Mouse (Mus musculus) retina, adult 2 months (tissue): ENCODE measurements at regions not wholly inside any gene's neighbourhood (a gene's known extent, or its start where the extent isn't known, plus 50 kb on each side); places are given as distances from the start of the nearest gene placed in this dataset.

Source experiments
- DNase-seq: peaks from one replicate; pipeline ENCODE4 v3.0.0-alpha.2; 2012; ENCODE audit warnings: low read depth, low spot score

DNA sequence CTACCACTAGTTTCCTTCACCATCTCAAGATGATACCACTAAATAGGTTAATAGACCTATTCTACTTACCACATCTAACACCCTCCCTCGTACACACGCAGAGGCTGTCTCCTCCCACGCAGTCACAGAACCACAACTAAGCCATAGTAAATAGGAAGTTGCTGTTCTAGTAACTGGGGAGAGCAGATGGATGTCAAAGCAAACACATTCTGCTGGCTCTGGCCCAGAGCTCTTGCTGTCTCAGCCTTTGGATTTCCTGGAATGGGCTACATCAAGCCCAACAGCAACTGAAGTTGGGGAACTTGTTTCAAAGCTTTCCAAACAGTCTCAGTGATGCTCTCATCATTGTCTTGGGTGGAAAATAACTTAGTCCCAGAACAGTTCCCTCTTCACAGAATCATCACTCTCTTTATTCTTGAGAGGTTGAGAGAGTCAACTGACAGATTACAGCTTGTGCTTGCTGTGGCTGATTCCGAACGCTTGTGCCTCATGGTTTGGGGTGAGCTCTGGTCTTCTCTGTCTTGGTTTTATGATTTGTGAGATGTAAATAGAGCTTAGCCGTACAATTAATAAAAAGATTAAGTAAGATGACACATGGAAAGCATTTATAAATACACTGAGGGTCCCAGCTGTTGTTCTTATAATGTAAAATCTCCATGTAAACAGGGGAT lies 538.5 kb upstream of the Klf4 start:
- DNase-seq = no peak

DNA sequence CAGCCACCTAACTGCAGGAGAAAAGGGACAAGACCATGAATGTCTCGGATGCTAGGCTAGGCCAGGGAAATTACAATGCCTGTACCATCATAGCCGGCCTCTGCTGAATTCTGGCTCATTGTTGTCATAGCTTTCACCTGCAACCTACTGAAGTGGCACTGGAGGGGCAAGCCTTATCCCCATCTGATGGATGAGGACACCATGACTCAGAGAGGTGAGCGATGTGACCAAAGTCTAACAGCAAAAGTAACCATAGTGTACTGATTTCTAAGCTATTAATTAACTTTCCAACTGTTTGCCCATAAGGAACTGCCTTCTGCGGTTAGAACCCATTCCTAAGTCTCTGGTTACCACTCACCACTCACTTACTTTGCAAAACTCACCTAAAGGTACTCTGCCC lies 536.6 kb upstream of the Klf4 start:
- DNase-seq = no peak

DNA sequence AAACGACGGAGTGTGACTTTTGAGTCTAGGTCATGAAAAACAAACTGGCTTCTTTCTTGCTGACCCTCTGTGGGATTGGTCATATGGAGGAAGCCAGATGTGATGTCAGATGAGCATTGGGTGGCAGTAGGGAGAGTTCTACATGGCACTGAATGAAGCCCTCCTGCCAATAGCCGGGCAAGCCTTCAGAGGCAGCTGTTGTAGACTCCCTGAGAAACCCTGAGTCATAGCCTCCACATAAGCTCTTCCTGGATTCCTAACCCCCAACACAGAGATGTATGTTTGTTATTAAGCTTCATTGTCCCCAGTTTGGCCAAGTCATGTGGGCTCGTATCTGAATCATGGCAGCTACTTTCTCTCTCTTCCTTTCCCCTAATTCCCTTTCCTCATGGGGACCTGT lies 532.4 kb upstream of the Klf4 start:
- no peak for DNase-seq

GRCm38 (mm10) chr4:56051792-56052380 lies 519.6 kb upstream of the Klf4 start:
- DNase-seq = no peak

GRCm38 (mm10) chr4:56039327-56039726 lies 507.1 kb upstream of the Klf4 start:
- DNase-seq = no peak

DNA sequence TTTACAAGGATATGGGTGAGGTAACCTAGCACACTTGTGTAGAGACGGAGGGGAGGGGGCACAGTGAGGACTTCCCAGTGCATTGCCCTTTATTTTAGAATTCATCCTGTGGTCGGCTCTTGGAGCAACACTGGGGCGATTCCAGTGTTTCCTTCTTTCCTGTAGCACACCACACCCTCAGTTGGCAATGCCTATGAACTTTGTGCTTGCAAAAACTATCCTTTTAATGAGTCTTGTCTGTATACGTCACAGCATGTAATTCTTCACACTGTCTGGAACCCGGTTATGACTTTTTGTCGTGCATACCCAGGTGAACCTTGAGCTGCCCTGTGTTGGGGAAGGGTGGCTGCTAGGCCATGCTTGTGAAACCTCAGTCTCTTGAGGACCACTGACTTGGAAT lies 504.1 kb upstream of the Klf4 start:
- DNase-seq = no peak

DNA sequence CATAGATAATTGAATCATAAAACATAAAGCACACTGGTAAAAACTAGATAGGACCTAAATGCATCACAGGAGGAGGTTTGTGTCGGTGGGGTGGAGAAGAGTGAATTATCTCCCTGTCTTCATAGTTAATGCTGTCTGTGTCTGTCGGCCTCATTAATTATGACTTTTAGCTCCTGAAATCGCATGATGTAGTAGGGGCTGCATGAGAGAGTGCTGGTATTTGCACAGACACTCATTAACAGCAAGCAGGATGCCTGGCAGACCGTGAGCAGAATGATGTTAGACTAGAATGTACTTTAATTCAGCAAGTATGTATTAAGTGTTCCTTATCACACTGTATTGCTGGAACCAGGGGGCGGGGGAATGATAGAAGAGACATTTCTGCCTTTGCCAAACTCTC lies 503.3 kb upstream of the Klf4 start:
- DNase-seq = no peak

DNA sequence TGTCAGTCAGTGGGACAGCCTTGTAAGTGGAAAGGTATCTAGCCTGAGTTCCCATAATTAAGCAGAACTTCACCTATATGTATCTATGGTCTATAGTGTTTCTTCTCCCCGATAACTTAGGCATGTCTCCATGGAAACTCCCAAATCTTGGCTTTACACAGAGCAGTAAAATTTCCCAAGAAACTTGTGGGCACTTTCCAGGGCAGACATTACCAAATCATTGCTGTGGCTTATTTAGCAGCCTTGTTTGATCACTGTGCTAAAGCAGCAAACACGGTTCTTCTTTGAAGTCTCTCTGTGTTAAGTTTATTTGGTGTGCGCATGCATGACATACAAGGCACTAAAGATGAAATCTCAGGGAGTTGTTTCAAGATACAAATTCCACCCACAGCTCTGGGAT lies 496.2 kb upstream of the Klf4 start:
- DNase-seq = no peak

GRCm38 (mm10) chr4:56027258-56027657 lies 495.0 kb upstream of the Klf4 start:
- no peak for DNase-seq

- DNase-seq = no peak
Observed at GRCm38 (mm10) chr4:56024478-56024877, 492.2 kb upstream of the Klf4 start.

DNA sequence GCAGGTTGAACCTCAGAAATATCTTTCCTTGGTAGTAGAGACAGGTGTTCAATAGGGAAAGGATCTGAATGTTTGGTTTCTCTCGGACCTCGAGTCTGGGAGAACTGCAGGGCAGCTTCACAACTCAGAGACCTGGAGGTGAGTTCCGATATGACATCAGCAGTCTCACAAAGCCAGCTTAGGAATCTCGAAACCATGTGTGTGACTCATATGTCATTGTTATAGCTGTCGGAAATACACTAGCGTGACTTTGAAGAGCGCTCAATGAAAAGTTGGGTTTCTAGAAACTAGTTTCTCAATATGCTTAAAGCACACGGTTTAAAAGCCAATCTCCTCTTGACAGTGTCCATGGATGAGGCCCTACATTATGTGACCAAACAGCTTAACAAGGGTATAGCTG lies 485.9 kb upstream of the Klf4 start:
- DNase-seq = no peak

GRCm38 (mm10) chr4:56015481-56015880 lies 483.2 kb upstream of the Klf4 start:
- no peak for DNase-seq

DNA sequence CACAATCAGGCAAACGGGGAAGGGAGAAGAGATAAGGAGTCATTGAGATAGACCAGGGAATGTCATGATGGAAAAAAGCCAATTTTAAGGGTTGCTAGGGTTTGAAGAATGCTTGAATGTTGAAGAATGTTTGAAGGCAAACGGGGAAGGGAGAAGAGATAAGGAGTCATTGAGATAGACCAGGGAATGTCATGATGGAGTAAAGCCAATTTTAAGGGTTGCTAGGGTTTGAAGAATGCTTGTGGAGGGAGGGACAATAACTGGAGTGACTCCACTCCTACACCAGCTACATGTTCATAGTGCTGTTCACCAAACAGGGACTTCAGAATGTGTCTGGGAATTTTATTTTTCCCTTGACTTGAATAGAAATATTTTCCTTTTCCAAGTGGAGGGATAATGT lies 476.0 kb upstream of the Klf4 start:
- DNase-seq = no peak

DNA sequence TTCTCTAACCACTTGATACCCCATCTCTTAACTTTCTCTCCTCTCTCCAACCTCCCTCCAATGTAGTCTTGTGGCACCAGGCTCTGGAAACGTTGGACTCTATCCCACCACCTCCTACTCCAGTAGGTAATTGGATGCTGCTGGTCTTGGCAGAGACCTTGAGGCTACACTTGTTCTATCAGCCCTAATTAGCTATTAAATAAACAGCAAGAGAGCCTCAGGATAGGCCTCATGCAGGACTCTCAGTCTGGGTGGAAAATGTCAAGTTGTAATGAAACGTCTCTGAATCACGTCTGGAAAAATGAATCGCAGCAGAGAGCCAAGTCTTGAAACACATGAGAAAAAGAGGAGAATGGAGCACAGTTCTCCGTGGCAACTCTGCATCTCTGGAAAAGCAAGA lies 472.0 kb upstream of the Klf4 start:
- no peak for DNase-seq

DNA sequence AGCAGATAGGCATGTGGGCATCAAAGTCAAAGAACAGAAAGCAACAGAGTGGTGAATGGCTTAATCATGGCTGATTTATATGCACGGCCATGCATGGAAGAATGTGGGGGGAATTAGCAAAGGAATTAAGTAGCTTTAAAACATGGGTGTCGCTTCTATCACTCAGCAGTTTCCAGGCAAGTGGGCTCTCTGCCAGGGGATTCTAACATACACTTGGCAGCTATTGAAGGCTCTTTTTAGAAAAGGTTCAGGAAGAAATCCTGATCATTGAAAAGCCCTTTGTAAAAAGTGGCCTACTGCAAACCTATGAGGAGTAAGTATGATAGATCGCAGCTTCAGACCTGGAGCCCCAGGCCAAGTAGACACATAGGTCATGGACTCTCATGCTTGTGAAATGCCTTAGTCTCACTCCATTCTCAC lies 469.1 kb upstream of the Klf4 start:
- no peak for DNase-seq

GRCm38 (mm10) chr4:55984026-55984425 lies 451.8 kb upstream of the Klf4 start:
- no peak for DNase-seq

DNA sequence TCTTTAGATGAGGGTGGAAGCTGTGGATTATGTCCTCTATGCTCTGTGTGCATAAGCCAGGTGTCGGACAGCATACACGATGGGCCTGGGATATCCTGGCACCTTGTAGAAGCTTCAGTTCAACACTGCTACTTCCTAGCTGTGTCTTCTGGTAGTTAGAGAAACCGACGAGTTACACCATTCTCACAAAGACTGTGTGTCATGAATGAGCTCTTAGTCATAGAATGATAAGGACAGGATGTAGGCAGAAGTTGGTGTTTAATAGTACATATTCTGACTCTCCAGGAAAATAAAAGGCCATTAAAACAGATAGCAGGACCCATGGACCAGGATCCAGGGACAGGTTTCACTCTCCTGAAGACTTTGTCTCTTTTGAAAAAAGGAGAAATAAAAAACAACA lies 446.3 kb upstream of the Klf4 start:
- DNase-seq = no peak

DNA sequence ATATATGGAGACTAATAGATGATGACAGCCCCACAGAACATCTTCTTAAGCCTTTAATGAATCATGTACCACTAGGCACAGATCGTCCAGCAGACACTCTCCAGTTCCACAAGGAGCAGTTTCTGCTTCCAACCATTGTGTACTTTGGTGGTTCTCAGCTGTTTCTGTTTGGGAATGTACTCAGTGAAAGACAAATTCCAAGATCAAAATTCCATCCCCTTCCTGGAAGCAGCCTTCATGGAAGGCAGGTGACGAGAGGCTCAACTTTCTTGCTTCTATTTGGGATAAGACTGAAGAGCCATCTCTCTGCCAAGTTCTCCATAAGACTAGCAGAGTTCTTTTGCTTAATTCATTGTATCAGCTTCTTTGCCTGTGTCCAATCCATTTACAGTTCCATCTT lies 444.0 kb upstream of the Klf4 start:
- no peak for DNase-seq

- DNase-seq = no peak
Observed at GRCm38 (mm10) chr4:55973706-55974105, 441.4 kb upstream of the Klf4 start.

GRCm38 (mm10) chr4:55972235-55972819 lies 440.1 kb upstream of the Klf4 start:
- DNase-seq = no peak

DNA sequence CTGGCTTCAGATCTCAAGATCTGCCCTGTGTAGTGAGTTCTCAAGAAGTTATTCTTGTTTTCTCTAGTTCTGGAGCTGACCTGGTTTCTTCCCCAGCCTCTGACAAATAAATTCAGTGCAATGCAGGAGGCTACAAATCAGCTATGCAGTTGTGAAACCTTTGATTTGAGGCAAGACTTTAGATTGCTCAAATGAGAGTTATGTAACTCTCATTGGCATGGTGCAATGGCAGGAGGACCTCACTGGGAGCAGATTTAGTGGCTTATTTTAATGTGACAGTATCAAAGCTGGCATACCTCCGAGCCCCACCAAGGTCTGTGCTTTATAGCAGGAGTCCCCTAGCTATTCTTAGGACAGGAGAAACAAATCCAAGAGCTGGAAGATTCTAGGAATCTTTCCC lies 427.8 kb upstream of the Klf4 start:
- no peak for DNase-seq

- no peak for DNase-seq
Observed at GRCm38 (mm10) chr4:55953701-55954100, 421.4 kb upstream of the Klf4 start.

GRCm38 (mm10) chr4:55952220-55952619 lies 420.0 kb upstream of the Klf4 start:
- no peak for DNase-seq
